Mouse (Mus musculus): ENCODE measurements around the gene Olfr706. TPM values are rescaled to one million over a fixed set of nuclear protein-coding genes. Genes with fewer than 3 reads are reported as not detected.
"Not testable (repeated sequence)": the region's sequence is repeated elsewhere in the genome, so short reads cannot be mapped to it uniquely, and the experiment has no call there.

Gene Olfr706
- not detected in 2 replicates for total RNA-seq (2014; rRNA removed)
- polyA plus RNA-seq (2015; fragmentation: Nextera tagmentation; extraction: Ambion mirVana) = not detected in 2 replicates

GRCm38 (mm10) chr7:106888062-106888461 is at the start of gene Olfr706:
Olfr706 (minus strand) TSS chr7:106888162.
- Histone ChIP-seq H3K9ac (replicated peaks; ENCODE audit: low read length) (no peak within 1 kb of the TSS), H3K4me2 (ENCODE audit: low read depth, low read length) (no peak within 1 kb of the TSS), H3K9me3 (ENCODE audit: low read length) (no peaks in the 10 kb centered on the region), H3K4me1 (ENCODE audit: insufficient read depth, low read length) (no peaks in the 10 kb centered on the region), H3K36me3 (ENCODE audit: insufficient read depth, low read length) (no peaks in the 10 kb centered on the region), H3K27ac (no peak within 1 kb of the TSS), H3K27me3 (ENCODE audit: insufficient read depth, low read length) (no peaks in the 10 kb centered on the region), H3K4me3 (ENCODE audit: low read length) (no peak within 1 kb of the TSS)
- DNase-seq (ENCODE audit: low spot score) (no peak), ATAC-seq (no peak)
- WGBS = 88% methylated on average over 2 of the region's 2 CpGs
- TF ChIP-seq CTCF (IDR thresholded peaks at IDR 0.05; ENCODE audit: low read depth) = no peak

GRCm38 (mm10) chr7:106932119-106932518 is 44.2 kb upstream of the Olfr706 start, which contains the start of gene Olfr709-ps1:
Olfr709-ps1 (minus strand) TSS chr7:106932219.
- ATAC-seq (no peak), DNase-seq (ENCODE audit: low spot score) (no peak)
- H3K27me3 ChIP-seq (ENCODE audit: insufficient read depth, low read length) = no peaks in the 10 kb centered on the region
- no peak within 1 kb of the TSS for H3K9ac ChIP-seq (replicated peaks; ENCODE audit: low read length)
- no peak within 1 kb of the TSS for H3K4me2 ChIP-seq (ENCODE audit: low read depth, low read length)
- H3K36me3 ChIP-seq (ENCODE audit: insufficient read depth, low read length) = no peaks in the 10 kb centered on the region
- TF ChIP-seq CTCF (IDR thresholded peaks at IDR 0.05; ENCODE audit: low read depth) = no peak
- H3K9me3 ChIP-seq (ENCODE audit: low read length) = no peaks in the 10 kb centered on the region
- H3K4me1 ChIP-seq (ENCODE audit: insufficient read depth, low read length) = no peaks in the 10 kb centered on the region
- no peak within 1 kb of the TSS for H3K27ac ChIP-seq
- H3K4me3 ChIP-seq (ENCODE audit: low read length) = no peak within 1 kb of the TSS

DNA sequence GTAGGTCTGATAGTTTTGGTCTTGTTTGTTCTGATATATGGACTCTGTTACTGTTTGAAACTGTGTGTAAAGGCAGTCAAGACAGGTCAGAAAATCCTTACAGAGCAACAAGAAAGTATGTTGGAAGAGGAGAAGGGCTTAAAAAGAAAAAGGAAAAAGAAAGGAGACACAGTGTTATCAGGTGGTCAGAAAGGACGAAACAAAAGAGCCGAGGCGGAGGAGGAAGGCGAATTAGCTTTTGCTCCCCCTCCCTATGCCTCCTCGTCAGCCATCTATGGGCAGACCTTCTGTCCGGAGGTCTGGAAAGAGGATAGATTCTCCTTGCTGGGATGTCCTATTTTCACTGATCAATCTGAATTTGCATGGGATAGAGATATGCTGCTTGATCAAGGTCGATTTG is 33.0 kb upstream of the Olfr706 start:
- H3K27me3 ChIP-seq (ENCODE audit: insufficient read depth, low read length); H3K36me3 ChIP-seq (ENCODE audit: insufficient read depth, low read length); DNase-seq (ENCODE audit: low spot score); H3K9me3 ChIP-seq (ENCODE audit: low read length); H3K4me2 ChIP-seq (ENCODE audit: low read depth, low read length); H3K4me1 ChIP-seq (ENCODE audit: insufficient read depth, low read length); H3K4me3 ChIP-seq (ENCODE audit: low read length); H3K27ac ChIP-seq; ATAC-seq; H3K9ac ChIP-seq (replicated peaks; ENCODE audit: low read length): not testable (repeated sequence)
- WGBS = 85% methylated on average over 5 of the region's 7 CpGs

DNA sequence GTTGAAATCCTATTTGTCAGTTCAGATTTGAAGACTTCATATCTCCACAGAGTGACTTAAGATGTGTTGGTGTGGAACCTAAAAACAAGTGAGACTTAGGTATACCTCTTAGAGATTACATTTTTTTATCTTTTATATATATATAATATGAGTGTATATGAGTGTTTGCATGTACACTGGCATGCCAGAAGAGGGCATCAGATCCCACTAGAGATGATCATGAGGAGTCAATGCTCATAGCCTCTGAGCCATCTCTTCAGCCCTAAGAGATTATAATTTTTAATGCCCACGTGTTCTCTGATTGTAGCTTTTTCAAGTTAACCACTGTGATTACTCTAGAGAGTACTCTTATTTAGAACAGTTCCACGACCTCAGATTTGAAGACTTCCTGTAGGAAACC is 19.7 kb upstream of the Olfr706 start, which contains the start of gene Olfr1532-ps1:
Olfr1532-ps1 (plus strand) TSS at position 326 of the 400 bp plus-strand sequence.
- no peaks in the 10 kb centered on the region for H3K4me1 ChIP-seq (ENCODE audit: insufficient read depth, low read length)
- H3K36me3 ChIP-seq (ENCODE audit: insufficient read depth, low read length) = no peaks in the 10 kb centered on the region
- H3K9ac ChIP-seq (replicated peaks; ENCODE audit: low read length) = no peak within 1 kb of the TSS
- H3K9me3 ChIP-seq (ENCODE audit: low read length) = no peaks in the 10 kb centered on the region
- no peaks in the 10 kb centered on the region for H3K27me3 ChIP-seq (ENCODE audit: insufficient read depth, low read length)
- no peak within 1 kb of the TSS for H3K27ac ChIP-seq
- no peak within 1 kb of the TSS for H3K4me2 ChIP-seq (ENCODE audit: low read depth, low read length)
- DNase-seq (ENCODE audit: low spot score) (no peak), ATAC-seq (no peak)
- WGBS = 53% methylated on average over 2 of the region's 2 CpGs
- H3K4me3 ChIP-seq (ENCODE audit: low read length) = no peak within 1 kb of the TSS
- TF ChIP-seq CTCF (IDR thresholded peaks at IDR 0.05; ENCODE audit: low read depth) = no peak

GRCm38 (mm10) chr7:106901141-106901540 is 13.2 kb upstream of the Olfr706 start, which contains the start of gene Olfr707:
Olfr707 (minus strand) TSS chr7:106901241.
- 89% methylated on average over 3 of the region's 3 CpGs for WGBS
- not testable (repeated sequence) for H3K4me2 ChIP-seq (ENCODE audit: low read depth, low read length); H3K4me1 ChIP-seq (ENCODE audit: insufficient read depth, low read length); H3K36me3 ChIP-seq (ENCODE audit: insufficient read depth, low read length); H3K4me3 ChIP-seq (ENCODE audit: low read length); H3K9ac ChIP-seq (replicated peaks; ENCODE audit: low read length); DNase-seq (ENCODE audit: low spot score); H3K27me3 ChIP-seq (ENCODE audit: insufficient read depth, low read length); ATAC-seq; H3K9me3 ChIP-seq (ENCODE audit: low read length); H3K27ac ChIP-seq

GRCm38 (mm10) chr7:106876791-106877190 is 11.2 kb downstream of the Olfr706 start, which contains the start of gene Olfr705:
Olfr705 (minus strand) TSS chr7:106876891.
- no peak within 1 kb of the TSS for H3K4me3 ChIP-seq (ENCODE audit: low read length)
- H3K4me2 ChIP-seq (ENCODE audit: low read depth, low read length) = no peak within 1 kb of the TSS
- ATAC-seq = no peak
- TF ChIP-seq CTCF (IDR thresholded peaks at IDR 0.05; ENCODE audit: low read depth) = no peak
- H3K27ac ChIP-seq = no peak within 1 kb of the TSS
- H3K4me1 ChIP-seq (ENCODE audit: insufficient read depth, low read length) = no peaks in the 10 kb centered on the region
- 88% methylated on average over 3 of the region's 3 CpGs for WGBS
- no peaks in the 10 kb centered on the region for H3K9me3 ChIP-seq (ENCODE audit: low read length)
- H3K9ac ChIP-seq (replicated peaks; ENCODE audit: low read length) = no peak within 1 kb of the TSS
- H3K36me3 ChIP-seq (ENCODE audit: insufficient read depth, low read length) = no peaks in the 10 kb centered on the region
- DNase-seq (ENCODE audit: low spot score) = no peak
- no peaks in the 10 kb centered on the region for H3K27me3 ChIP-seq (ENCODE audit: insufficient read depth, low read length)

DNA sequence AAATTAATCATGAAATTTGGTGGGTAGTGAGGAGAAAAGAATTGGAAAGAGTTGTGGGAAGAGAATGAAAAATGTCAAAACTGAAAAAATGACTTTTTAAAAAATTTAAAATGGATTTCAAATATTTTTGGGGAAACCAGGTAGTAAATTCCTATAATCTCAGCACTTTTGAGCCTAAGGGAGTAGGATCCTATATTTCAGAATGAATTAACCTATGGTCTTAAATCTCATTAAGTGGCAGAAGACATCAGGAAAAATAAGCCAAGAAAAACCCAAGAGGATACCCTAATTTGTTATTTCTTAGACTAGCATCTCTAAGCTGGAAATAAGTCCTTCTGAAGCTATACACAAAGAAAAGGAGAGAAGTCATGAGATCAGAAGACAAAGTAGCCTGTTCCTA is 25.1 kb downstream of the Olfr706 start, which contains the start of gene Olfr704:
Olfr704 (plus strand) TSS at position 301 of the 400 bp plus-strand sequence.
- H3K27ac ChIP-seq = no peak within 1 kb of the TSS
- ATAC-seq (no peak), DNase-seq (ENCODE audit: low spot score) (no peak)
- H3K4me3 ChIP-seq (ENCODE audit: low read length) = no peak within 1 kb of the TSS
- H3K27me3 ChIP-seq (ENCODE audit: insufficient read depth, low read length) = no peaks in the 10 kb centered on the region
- H3K4me1 ChIP-seq (ENCODE audit: insufficient read depth, low read length) = no peaks in the 10 kb centered on the region
- TF ChIP-seq CTCF (IDR thresholded peaks at IDR 0.05; ENCODE audit: low read depth) = no peak
- no peak within 1 kb of the TSS for H3K4me2 ChIP-seq (ENCODE audit: low read depth, low read length)
- no peak within 1 kb of the TSS for H3K9ac ChIP-seq (replicated peaks; ENCODE audit: low read length)
- H3K9me3 ChIP-seq (ENCODE audit: low read length) = no peaks in the 10 kb centered on the region
- no peaks in the 10 kb centered on the region for H3K36me3 ChIP-seq (ENCODE audit: insufficient read depth, low read length)

Data from hindbrain, postnatal 0 days (tissue).